Mouse (Mus musculus) neural tube, embryonic 13.5 days (tissue): ENCODE data around the gene Kif3c. TPM values are rescaled to one million over a fixed set of nuclear protein-coding genes. Genes with fewer than 3 reads are reported as not detected.

ENCODE experiments used
- polyA plus RNA-seq: library from polyadenylated mRNA; unstranded; fragments of >200 nt; fragmentation: Nextera tagmentation; extraction: Ambion mirVana; gene quantifications from 2 replicates; pipeline ENCODE4 v1.2.1, GENCODE M21; 2015

Gene Kif3c
- polyA plus RNA-seq, 1 experiment from 2014 or later = 77.3 TPM

Other genes with a start within 250 kb of the Kif3c start
- gene Rab10, start 55.2 kb upstream of the Kif3c start, polyA plus RNA-seq = 165 and 169 TPM in 2 replicates
- 12.9 and 13.4 TPM in 2 replicates for gene Asxl2, start 61.7 kb downstream of the Kif3c start, polyA plus RNA-seq
- 41.3 and 44.8 TPM in 2 replicates for gene Dtnb, start 207.2 kb downstream of the Kif3c start, polyA plus RNA-seq